Mouse (Mus musculus): ENCODE results near the gene Grk5. TPM values are rescaled to one million over a fixed set of nuclear protein-coding genes. Genes with fewer than 3 reads are reported as not detected.

Grk5 gene
- polyA plus RNA-seq, 1 experiment from 2014 or later: 2.3 TPM

GRCm38 (mm10) chr19:61017477-61018266, 128.1 kb downstream of the Grk5 start:
- ATAC-seq: no peak

GRCm38 (mm10) chr19:61021502-61021901, 132.0 kb downstream of the Grk5 start:
- no peak for ATAC-seq

More at GRCm38 (mm10) chr19:61017477-61018266, 128.1 kb downstream of the Grk5 start:
- Histone ChIP-seq H3K9ac (ENCODE audit: low read depth, low read length) (no peak overlapping the region), H3K27me3 (ENCODE audit: control insufficient read depth, insufficient read depth, low read depth, low read length) (no peaks in the 10 kb centered on the region), H3K36me3 (ENCODE audit: control insufficient read depth, insufficient read depth, low read length) (no peaks in the 10 kb centered on the region), H3K9me3 (replicated peaks; ENCODE audit: control insufficient read depth, low read length, poor library complexity, severe bottlenecking) (no peaks in the 10 kb centered on the region), H3K27ac (ENCODE audit: low read length) (no peak overlapping the region), H3K4me2 (ENCODE audit: low read length) (no peak overlapping the region), H3K4me1 (ENCODE audit: control insufficient read depth, insufficient read depth, low read length) (no peaks in the 10 kb centered on the region), H3K4me3 (ENCODE audit: low read depth, low read length) (no peak overlapping the region)
- WGBS: 91% methylated on average over 1 of the region's 1 CpGs

GRCm38 (mm10) chr19:61021939-61022566, 132.5 kb downstream of the Grk5 start:
- H3K36me3 ChIP-seq (ENCODE audit: control insufficient read depth, insufficient read depth, low read length): no peaks in the 10 kb centered on the region
- WGBS: 90% methylated on average over 3 of the region's 3 CpGs

More at GRCm38 (mm10) chr19:61021502-61021901, 132.0 kb downstream of the Grk5 start:
- no peaks in the 10 kb centered on the region for H3K36me3 ChIP-seq (ENCODE audit: control insufficient read depth, insufficient read depth, low read length)
- no peak overlapping the region for H3K9ac ChIP-seq (ENCODE audit: low read depth, low read length)
- no peaks in the 10 kb centered on the region for H3K4me1 ChIP-seq (ENCODE audit: control insufficient read depth, insufficient read depth, low read length)
- H3K27ac ChIP-seq (ENCODE audit: low read length): no peak overlapping the region
- H3K9me3 ChIP-seq (replicated peaks; ENCODE audit: control insufficient read depth, low read length, poor library complexity, severe bottlenecking): no peaks in the 10 kb centered on the region
- no peak overlapping the region for H3K4me2 ChIP-seq (ENCODE audit: low read length)
- 90% methylated on average over 2 of the region's 2 CpGs for WGBS
- no peak overlapping the region for H3K4me3 ChIP-seq (ENCODE audit: low read depth, low read length)
- no peaks in the 10 kb centered on the region for H3K27me3 ChIP-seq (ENCODE audit: control insufficient read depth, insufficient read depth, low read depth, low read length)

DNA sequence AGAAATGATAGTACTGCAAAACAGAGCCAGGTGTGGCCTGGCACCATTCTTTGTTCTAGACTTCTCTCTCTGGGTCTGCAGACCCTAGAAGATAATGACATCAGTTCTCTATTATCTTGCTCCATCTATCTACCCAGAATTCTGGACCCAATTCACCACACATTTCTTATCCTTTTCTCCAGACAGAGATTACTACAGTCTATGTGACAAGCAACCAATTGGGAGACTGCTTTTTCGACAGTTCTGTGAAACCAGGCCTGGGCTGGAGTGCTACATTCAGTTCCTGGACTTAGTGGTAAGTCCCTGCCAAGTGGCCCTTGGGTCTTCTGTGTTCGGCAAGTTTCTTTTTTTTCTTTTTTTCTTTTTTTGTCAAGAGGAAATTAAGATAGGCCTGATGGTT, 142.0 kb downstream of the Grk5 start:
- Histone ChIP-seq H3K27me3 (ENCODE audit: control insufficient read depth, insufficient read depth, low read depth, low read length) (no peaks in the 10 kb centered on the region), H3K4me3 (ENCODE audit: low read depth, low read length) (no peak overlapping the region), H3K9ac (ENCODE audit: low read depth, low read length) (no peak overlapping the region), H3K9me3 (replicated peaks; ENCODE audit: control insufficient read depth, low read length, poor library complexity, severe bottlenecking) (no peaks in the 10 kb centered on the region), H3K36me3 (ENCODE audit: control insufficient read depth, insufficient read depth, low read length) (no peaks in the 10 kb centered on the region), H3K27ac (ENCODE audit: low read length) (no peak overlapping the region), H3K4me2 (ENCODE audit: low read length) (no peak overlapping the region), H3K4me1 (ENCODE audit: control insufficient read depth, insufficient read depth, low read length) (no peaks in the 10 kb centered on the region)
- ATAC-seq: no peak
- WGBS: 83% methylated on average over 2 of the region's 2 CpGs

More at GRCm38 (mm10) chr19:61021939-61022566, 132.5 kb downstream of the Grk5 start:
- Histone ChIP-seq H3K4me2 (ENCODE audit: low read length) (no peak overlapping the region), H3K4me3 (ENCODE audit: low read depth, low read length) (no peak overlapping the region), H3K9me3 (replicated peaks; ENCODE audit: control insufficient read depth, low read length, poor library complexity, severe bottlenecking) (no peaks in the 10 kb centered on the region), H3K27ac (ENCODE audit: low read length) (no peak overlapping the region), H3K4me1 (ENCODE audit: control insufficient read depth, insufficient read depth, low read length) (no peaks in the 10 kb centered on the region), H3K27me3 (ENCODE audit: control insufficient read depth, insufficient read depth, low read depth, low read length) (no peaks in the 10 kb centered on the region), H3K9ac (ENCODE audit: low read depth, low read length) (no peak overlapping the region)
- no peak for ATAC-seq

- no peak overlapping the region for H3K4me3 ChIP-seq (ENCODE audit: low read depth, low read length)
- no peaks in the 10 kb centered on the region for H3K27me3 ChIP-seq (ENCODE audit: control insufficient read depth, insufficient read depth, low read depth, low read length)
- H3K27ac ChIP-seq (ENCODE audit: low read length): no peak overlapping the region
- ATAC-seq: no peak
- H3K9ac ChIP-seq (ENCODE audit: low read depth, low read length): no peak overlapping the region
- H3K4me2 ChIP-seq (ENCODE audit: low read length): no peak overlapping the region
- no peaks in the 10 kb centered on the region for H3K36me3 ChIP-seq (ENCODE audit: control insufficient read depth, insufficient read depth, low read length)
- H3K9me3 ChIP-seq (replicated peaks; ENCODE audit: control insufficient read depth, low read length, poor library complexity, severe bottlenecking): no peaks in the 10 kb centered on the region
- H3K4me1 ChIP-seq (ENCODE audit: control insufficient read depth, insufficient read depth, low read length): no peaks in the 10 kb centered on the region
Measured at GRCm38 (mm10) chr19:61039151-61039550, 149.6 kb downstream of the Grk5 start.

GRCm38 (mm10) chr19:61048646-61049045, 159.1 kb downstream of the Grk5 start:
- no peak for ATAC-seq
- H3K4me2 ChIP-seq (ENCODE audit: low read length): no peak overlapping the region
- H3K9me3 ChIP-seq (replicated peaks; ENCODE audit: control insufficient read depth, low read length, poor library complexity, severe bottlenecking): no peaks in the 10 kb centered on the region
- H3K4me1 ChIP-seq (ENCODE audit: control insufficient read depth, insufficient read depth, low read length): no peaks in the 10 kb centered on the region
- H3K27ac ChIP-seq (ENCODE audit: low read length): no peak overlapping the region
- no peaks in the 10 kb centered on the region for H3K27me3 ChIP-seq (ENCODE audit: control insufficient read depth, insufficient read depth, low read depth, low read length)
- H3K9ac ChIP-seq (ENCODE audit: low read depth, low read length): no peak overlapping the region
- H3K36me3 ChIP-seq (ENCODE audit: control insufficient read depth, insufficient read depth, low read length): no peaks in the 10 kb centered on the region
- 95% methylated on average over 2 of the region's 2 CpGs for WGBS
- H3K4me3 ChIP-seq (ENCODE audit: low read depth, low read length): no peak overlapping the region

DNA sequence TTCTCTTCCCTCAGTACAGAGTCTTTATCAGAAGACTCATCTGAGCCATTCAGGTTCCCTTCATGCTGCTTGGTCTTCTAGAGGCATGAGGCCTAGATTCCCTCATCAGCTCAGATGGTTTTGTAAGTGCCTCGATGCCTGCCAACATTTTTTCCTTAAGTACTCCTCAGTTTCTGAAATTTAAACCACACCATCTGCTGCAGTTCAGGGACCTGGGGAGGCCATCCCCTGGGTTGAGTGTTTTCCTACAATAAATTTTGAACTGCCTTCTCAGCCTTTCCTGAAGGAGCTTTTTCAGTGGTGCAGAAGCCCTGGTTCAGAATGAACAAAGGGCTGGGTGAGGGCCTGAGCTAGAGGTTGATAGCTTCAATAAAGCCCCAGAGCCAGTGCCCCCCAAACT, 159.9 kb downstream of the Grk5 start:
- H3K9me3 ChIP-seq (replicated peaks; ENCODE audit: control insufficient read depth, low read length, poor library complexity, severe bottlenecking): no peaks in the 10 kb centered on the region; the same call in 1 of the 2 replicates
- H3K4me3 ChIP-seq (ENCODE audit: low read depth, low read length): no peak overlapping the region
- no peak overlapping the region for H3K9ac ChIP-seq (ENCODE audit: low read depth, low read length)
- no peaks in the 10 kb centered on the region for H3K4me1 ChIP-seq (ENCODE audit: control insufficient read depth, insufficient read depth, low read length)
- H3K27ac ChIP-seq (ENCODE audit: low read length): no peak overlapping the region
- H3K4me2 ChIP-seq (ENCODE audit: low read length): no peak overlapping the region
- ATAC-seq: no peak
- no peaks in the 10 kb centered on the region for H3K36me3 ChIP-seq (ENCODE audit: control insufficient read depth, insufficient read depth, low read length)
- WGBS: 89% methylated on average over 1 of the region's 1 CpGs
- H3K27me3 ChIP-seq (ENCODE audit: control insufficient read depth, insufficient read depth, low read depth, low read length): no peaks in the 10 kb centered on the region

DNA sequence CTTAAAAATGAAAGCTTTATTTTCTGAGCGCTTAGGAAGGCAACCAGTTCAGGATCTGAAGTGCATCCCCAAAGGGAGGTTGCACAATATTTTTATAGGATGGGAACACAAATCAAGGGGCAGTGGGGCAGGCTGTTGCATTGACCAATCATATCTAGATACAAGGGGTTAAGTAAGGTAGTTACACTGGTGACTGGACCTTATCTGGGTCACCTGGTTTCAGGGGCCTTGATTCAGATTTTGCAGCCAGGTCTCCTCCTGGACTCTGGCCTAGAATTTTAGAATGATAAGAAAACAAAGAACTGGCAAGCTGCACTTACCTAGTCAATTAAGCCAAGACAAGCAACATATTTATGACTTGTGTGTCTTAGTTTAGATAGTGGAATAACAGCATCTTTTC, 161.6 kb downstream of the Grk5 start:
- H3K4me3 ChIP-seq (ENCODE audit: low read depth, low read length): no peak overlapping the region
- H3K9ac ChIP-seq (ENCODE audit: low read depth, low read length): no peak overlapping the region
- no peak overlapping the region for H3K4me2 ChIP-seq (ENCODE audit: low read length)
- no peaks in the 10 kb centered on the region for H3K36me3 ChIP-seq (ENCODE audit: control insufficient read depth, insufficient read depth, low read length)
- no peaks in the 10 kb centered on the region for H3K4me1 ChIP-seq (ENCODE audit: control insufficient read depth, insufficient read depth, low read length)
- no peaks in the 10 kb centered on the region; the same call in 1 of the 2 replicates for H3K9me3 ChIP-seq (replicated peaks; ENCODE audit: control insufficient read depth, low read length, poor library complexity, severe bottlenecking)
- no peaks in the 10 kb centered on the region for H3K27me3 ChIP-seq (ENCODE audit: control insufficient read depth, insufficient read depth, low read depth, low read length)
- no peak overlapping the region for H3K27ac ChIP-seq (ENCODE audit: low read length)
- ATAC-seq: no peak
- WGBS: 96% methylated on average over 1 of the region's 1 CpGs

DNA sequence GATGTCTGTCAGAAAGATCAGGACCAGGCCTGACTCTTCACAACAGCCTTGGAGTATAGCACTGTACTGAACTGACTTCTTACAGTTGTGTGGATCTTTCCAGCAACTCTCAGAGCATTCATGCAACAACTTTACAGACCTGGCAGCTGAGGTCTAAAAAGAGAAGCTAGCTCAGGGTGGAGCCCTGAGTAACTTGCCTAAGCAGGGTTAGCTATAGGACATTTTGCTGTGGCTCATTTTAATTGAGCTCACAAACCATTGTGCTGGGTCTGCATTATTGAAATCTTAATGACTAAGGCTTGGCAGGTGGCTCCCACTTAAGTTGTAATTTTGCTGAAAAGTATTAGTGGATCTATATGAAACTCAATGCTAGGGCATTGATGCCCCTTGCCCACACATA, 162.5 kb downstream of the Grk5 start:
- no peak for ATAC-seq
- Histone ChIP-seq H3K27me3 (ENCODE audit: control insufficient read depth, insufficient read depth, low read depth, low read length) (no peaks in the 10 kb centered on the region), H3K27ac (ENCODE audit: low read length) (no peak overlapping the region), H3K36me3 (ENCODE audit: control insufficient read depth, insufficient read depth, low read length) (no peaks in the 10 kb centered on the region), H3K4me2 (ENCODE audit: low read length) (no peak overlapping the region), H3K4me1 (ENCODE audit: control insufficient read depth, insufficient read depth, low read length) (no peaks in the 10 kb centered on the region), H3K4me3 (ENCODE audit: low read depth, low read length) (no peak overlapping the region), H3K9me3 (replicated peaks; ENCODE audit: control insufficient read depth, low read length, poor library complexity, severe bottlenecking) (no peaks in the 10 kb centered on the region; the same call in 1 of the 2 replicates), H3K9ac (ENCODE audit: low read depth, low read length) (no peak overlapping the region)
